Comparison of ENCODE assay signal across 8 mouse cellular contexts in the genomic region with DNA sequence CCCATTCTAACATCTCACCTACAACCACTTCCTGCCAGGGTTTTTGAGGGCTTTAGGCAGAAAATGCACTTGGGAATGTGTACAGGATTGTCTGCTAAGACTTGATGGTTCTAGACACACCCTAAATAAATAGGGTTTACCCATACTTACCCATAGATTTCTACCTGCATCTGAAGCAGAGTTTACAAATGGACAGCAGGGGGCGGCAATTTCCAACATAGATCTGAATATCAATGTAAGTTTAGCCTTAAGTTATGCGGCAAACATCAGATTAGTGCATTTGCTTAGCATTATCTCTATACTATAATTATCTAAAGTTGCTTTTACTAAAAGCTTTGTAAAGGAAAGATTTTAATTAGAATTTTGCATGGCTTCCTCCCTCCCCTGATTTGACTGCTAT.
DNase-seq lines count a peak whose midpoint lies in the region.

No protein-coding gene starts in this region.

- DNase-seq in adrenal gland, adult 2 months: peak; percentile 2
- no peak for DNase-seq in adrenal gland, postnatal 4 days (ENCODE audit: low spot score in 2 of 2)
- peak; percentile 13 for DNase-seq in kidney, postnatal 14 days
- no peak for DNase-seq in kidney, adult 18-20 months
- DNase-seq in 416B (ENCODE audit: low read depth): peak; percentile 49
- peak; percentile 33 for DNase-seq in embryo, embryonic 11 days
- peak; percentile 9 for DNase-seq in thymus, postnatal 0 days (ENCODE audit: low spot score)
- DNase-seq in ovary, adult 18-20 months (ENCODE audit: low spot score): no peak

Comparison
In these comparisons a context has a peak if more than half of its experiments do, and no peak if none do; other contexts are left out.
1. DNase-seq: peak in adrenal gland, adult 2 months (single experiment), kidney, postnatal 14 days (single experiment), 416B (single experiment), embryo, embryonic 11 days (single experiment) and thymus, postnatal 0 days (single experiment); none in adrenal gland, postnatal 4 days (0 of 2), kidney, adult 18-20 months (single experiment) and ovary, adult 18-20 months (single experiment).